Mouse (Mus musculus): ENCODE measurements around the gene Slc9a6. TPM values are rescaled to one million over a fixed set of nuclear protein-coding genes. Genes with fewer than 3 reads are reported as not detected.

Gene Slc9a6
- polyA plus RNA-seq, 1 experiment from 2014 or later = 16.2 TPM

- H3K27me3 ChIP-seq = no peaks in the 10 kb centered on the region
- no peak overlapping the region for H3K27ac ChIP-seq
- no peaks in the 10 kb centered on the region for H3K36me3 ChIP-seq
- H3K4me2 ChIP-seq (replicated peaks) = no peak overlapping the region
- H3K9me3 ChIP-seq = no peaks in the 10 kb centered on the region
- H3K4me1 ChIP-seq = no peaks in the 10 kb centered on the region
- H3K9ac ChIP-seq = no peak overlapping the region
- WGBS = 75% methylated on average over 6 of the region's 6 CpGs
- no peak overlapping the region for H3K4me3 ChIP-seq
- no peak for ATAC-seq (ENCODE audit: low FRiP score, low read depth)
Observed at GRCm38 (mm10) chrX:56708592-56709370, 99.2 kb downstream of the Slc9a6 start.

- Histone ChIP-seq H3K9me3 (no peaks in the 10 kb centered on the region), H3K27ac (no peak overlapping the region), H3K9ac (no peak overlapping the region), H3K36me3 (no peaks in the 10 kb centered on the region), H3K4me2 (replicated peaks) (no peak overlapping the region), H3K4me1 (no peaks in the 10 kb centered on the region), H3K27me3 (no peaks in the 10 kb centered on the region), H3K4me3 (no peak overlapping the region)
- WGBS = 93% methylated on average over 1 of the region's 1 CpGs
- ATAC-seq (ENCODE audit: low FRiP score, low read depth) = no peak
Observed at GRCm38 (mm10) chrX:56710522-56710921, 101.0 kb downstream of the Slc9a6 start.

- no peak overlapping the region for H3K27ac ChIP-seq
- no peak for ATAC-seq (ENCODE audit: low FRiP score, low read depth)
- no peaks in the 10 kb centered on the region for H3K27me3 ChIP-seq
- 63% methylated on average over 1 of the region's 1 CpGs for WGBS
- no peaks in the 10 kb centered on the region for H3K9me3 ChIP-seq
- H3K4me3 ChIP-seq = no peak overlapping the region
- H3K4me1 ChIP-seq = no peaks in the 10 kb centered on the region
- H3K9ac ChIP-seq = no peak overlapping the region
- no peaks in the 10 kb centered on the region for H3K36me3 ChIP-seq
- H3K4me2 ChIP-seq (replicated peaks) = no peak overlapping the region
Observed at GRCm38 (mm10) chrX:56712666-56713065, 103.1 kb downstream of the Slc9a6 start.

Small RNAs within 50 kb of the gene (microRNA-seq; reads per million reads assigned to microRNA genes)
- not detected for gene Mir5116

Other genes with a start within 250 kb of the Slc9a6 start
- 9.0 and 9.9 TPM in 2 replicates for gene Smim10l2a, start 235.2 kb upstream of the Slc9a6 start, polyA plus RNA-seq (2015; fragmentation: Nextera tagmentation; extraction: Ambion mirVana)
- gene Gm2174, start 161.8 kb upstream of the Slc9a6 start, polyA plus RNA-seq (2015; fragmentation: Nextera tagmentation; extraction: Ambion mirVana) = 2.9 and 5.6 TPM in 2 replicates
- 25.3 and 26.6 TPM in 2 replicates for gene Ints6l, start 154.9 kb upstream of the Slc9a6 start, polyA plus RNA-seq (2015; fragmentation: Nextera tagmentation; extraction: Ambion mirVana)
- not detected in 2 replicates for gene Gm10477, start 85.0 kb upstream of the Slc9a6 start, polyA plus RNA-seq (2015; fragmentation: Nextera tagmentation; extraction: Ambion mirVana)
- gene Gm648, start 60.2 kb upstream of the Slc9a6 start, polyA plus RNA-seq (2015; fragmentation: Nextera tagmentation; extraction: Ambion mirVana) = not detected in 2 replicates
- gene Mmgt1, start 11.7 kb upstream of the Slc9a6 start, polyA plus RNA-seq (2015; fragmentation: Nextera tagmentation; extraction: Ambion mirVana) = 24.0 and 27.7 TPM in 2 replicates
- 84.3 and 89.6 TPM in 2 replicates for gene Fhl1, start 122.0 kb downstream of the Slc9a6 start, polyA plus RNA-seq (2015; fragmentation: Nextera tagmentation; extraction: Ambion mirVana)
- 3.7 and 4.3 TPM in 2 replicates for gene Map7d3, start 212.6 kb downstream of the Slc9a6 start, polyA plus RNA-seq (2015; fragmentation: Nextera tagmentation; extraction: Ambion mirVana)